Mouse (Mus musculus) C2C12 (cell line): ENCODE measurements at regions not wholly inside any gene's neighbourhood (a gene's known extent, or its start where the extent isn't known, plus 50 kb on each side); places are given as distances from the start of the nearest gene placed in this dataset.

Experiments
- CEBPB ChIP-seq: IDR thresholded peaks from one replicate; pipeline ENCODE4 v1.6.1; 2011; ENCODE audit warnings: low read depth, mild to moderate bottlenecking, control low read depth, moderate library complexity
- CTCF ChIP-seq: IDR thresholded peaks from one replicate; pipeline ENCODE4 v1.5.1; 2011; ENCODE audit not compliant: control insufficient read depth, insufficient read depth, insufficient read length
- FOSL1 ChIP-seq: IDR thresholded peaks from one replicate; pipeline ENCODE4 v1.8.0; 2011; ENCODE audit warnings: mild to moderate bottlenecking, low read length; ENCODE audit not compliant: poor library complexity, insufficient read depth, severe bottlenecking
- MYOG ChIP-seq: IDR thresholded peaks from one replicate; pipeline ENCODE4 v1.6.1; 2011; ENCODE audit not compliant: control insufficient read depth, insufficient read length; ENCODE audit errors: extremely low read depth
- USF1 ChIP-seq: IDR thresholded peaks from one replicate; pipeline ENCODE4 v1.6.1; 2011; ENCODE audit warnings: low read depth, mild to moderate bottlenecking, control low read depth, moderate library complexity

- TF ChIP-seq CEBPB (no peak), USF1 (no peak), CTCF (no peak), FOSL1 (no peak), MYOG (no peak)
These were observed 769.8 kb downstream of the Ryr2 start for GRCm38 (mm10) chr13:11336958-11337357.
